Mouse (Mus musculus) liver, adult 2 months (tissue): ENCODE measurements around the gene Plvap.

Experiments used
- CTCF ChIP-seq: fragments of 200-500 bp; IDR thresholded peaks from 2 replicates; pipeline ENCODE4 v1.5.1; 2011; ENCODE audit warnings: low read depth, low read length, control low read depth
- POLR2A ChIP-seq: fragments of 200-500 bp; IDR thresholded peaks from 2 replicates; pipeline ENCODE4 v1.6.1; 2011; ENCODE audit warnings: low read length, control low read depth; ENCODE audit not compliant: insufficient read depth; ENCODE audit errors: extremely low read depth

DNA sequence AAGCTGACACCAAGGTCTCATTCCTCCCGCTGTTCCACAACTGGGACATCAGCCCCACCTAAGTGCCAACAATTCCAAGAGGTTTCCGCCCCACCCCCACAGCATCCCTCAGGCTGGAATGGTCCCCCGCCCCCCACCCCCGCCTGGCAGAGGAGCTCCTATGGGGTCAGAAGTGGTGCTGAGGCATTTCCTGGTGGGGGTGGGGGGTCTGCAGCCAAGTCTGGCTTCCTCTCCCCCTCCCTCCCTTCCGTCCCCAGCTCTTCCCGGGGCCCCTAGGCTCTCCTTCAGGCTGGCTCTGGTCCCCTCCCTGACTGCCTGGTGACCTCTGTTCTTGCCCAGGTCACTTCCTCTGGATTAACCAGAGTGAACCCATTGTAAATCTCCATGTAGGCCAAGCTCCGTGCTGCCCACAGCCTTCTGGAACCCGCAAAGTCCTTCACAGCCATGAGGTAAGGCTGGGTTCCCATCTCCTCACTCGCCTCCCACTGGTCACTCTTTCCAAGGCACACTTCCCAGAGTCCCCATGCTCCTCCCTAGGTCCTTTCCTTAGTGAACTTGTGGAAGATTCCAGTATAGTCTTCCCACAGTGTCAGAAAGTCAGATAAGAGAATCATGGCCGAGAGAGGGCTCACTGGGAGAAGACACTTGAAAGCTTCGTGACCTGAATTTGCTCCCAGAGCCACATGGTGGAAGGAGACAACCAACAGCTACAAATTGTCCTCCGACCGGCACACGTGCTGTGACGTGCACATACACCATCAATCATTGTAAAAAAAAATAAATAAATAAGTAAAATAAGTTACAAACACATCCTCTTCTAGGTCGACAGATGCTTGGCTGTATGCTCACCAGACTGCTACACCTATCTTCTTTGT lies 12.5 kb downstream of the Plvap start:
- TF ChIP-seq CTCF (no peak), POLR2A (no peak)
